Mouse (Mus musculus): ENCODE measurements around the gene Ppp2r5b. TPM values are rescaled to one million over a fixed set of nuclear protein-coding genes. Genes with fewer than 3 reads are reported as not detected.
A peak's percentile ranks its signal among the peaks of the same experiment; 100 is the strongest.

Ppp2r5b gene
- polyA plus RNA-seq, 1 experiment from 2014 or later: 61.2 TPM

GRCm38 (mm10) chr19:6278439-6279073 is 42.9 kb upstream of the Ppp2r5b start:
- H3K4me2 ChIP-seq (ENCODE audit: low read depth): peak overlapping the region; percentile 97
- WGBS: 31% methylated on average over 6 of the region's 6 CpGs
- no peaks in the 10 kb centered on the region for H3K27me3 ChIP-seq (ENCODE audit: control insufficient read depth, insufficient read depth, low read length)
- no peak for DNase-seq (ENCODE audit: low spot score)
- no peak overlapping the region; the same call in 1 of the 2 replicates for H3K27ac ChIP-seq (ENCODE audit: low read depth, low read length)
- no peaks in the 10 kb centered on the region for H3K9me3 ChIP-seq (ENCODE audit: control insufficient read depth, low read length)
- H3K4me1 ChIP-seq (ENCODE audit: control insufficient read depth, insufficient read depth, low read length): peaks cover 29% of the 10 kb centered on the region
- peak overlapping the region; percentile 82 for H3K4me3 ChIP-seq (ENCODE audit: low read depth, low read length)
- H3K36me3 ChIP-seq (ENCODE audit: control insufficient read depth, insufficient read depth, low read length): peaks cover 10% of the 10 kb centered on the region; the same call in 1 of the 2 replicates
- H3K9ac ChIP-seq (ENCODE audit: low read length): peak overlapping the region; percentile 86
- ATAC-seq (ENCODE audit: insufficient read depth, low FRiP score, low TSS enrichment): no peak

GRCm38 (mm10) chr19:6277661-6278438 is 42.2 kb upstream of the Ppp2r5b start:
- 5% methylated on average over 10 of the region's 10 CpGs for WGBS
- Histone ChIP-seq H3K27ac (ENCODE audit: low read depth, low read length) (no peak overlapping the region; the same call in 1 of the 2 replicates), H3K4me1 (ENCODE audit: control insufficient read depth, insufficient read depth, low read length) (peaks cover 29% of the 10 kb centered on the region), H3K4me3 (ENCODE audit: low read depth, low read length) (peak overlapping the region; percentile 82), H3K36me3 (ENCODE audit: control insufficient read depth, insufficient read depth, low read length) (peaks cover 6% of the 10 kb centered on the region; the same call in 1 of the 2 replicates), H3K4me2 (ENCODE audit: low read depth) (peak overlapping the region; percentile 97), H3K9ac (ENCODE audit: low read length) (peak overlapping the region; percentile 86), H3K27me3 (ENCODE audit: control insufficient read depth, insufficient read depth, low read length) (no peaks in the 10 kb centered on the region), H3K9me3 (ENCODE audit: control insufficient read depth, low read length) (no peaks in the 10 kb centered on the region)
- no peak for ATAC-seq (ENCODE audit: insufficient read depth, low FRiP score, low TSS enrichment)
- peak; percentile 44 for DNase-seq (ENCODE audit: low spot score)

GRCm38 (mm10) chr19:6276426-6277421 is 41.1 kb upstream of the Ppp2r5b start, which contains the start of gene Ehd1:
Gene Ehd1, plus strand, starts transcription at chr19:6276725.
- H3K4me1 ChIP-seq (ENCODE audit: control insufficient read depth, insufficient read depth, low read length): peaks cover 29% of the 10 kb centered on the region
- H3K9me3 ChIP-seq (ENCODE audit: control insufficient read depth, low read length): no peaks in the 10 kb centered on the region
- H3K27me3 ChIP-seq (ENCODE audit: control insufficient read depth, insufficient read depth, low read length): no peaks in the 10 kb centered on the region
- peak; percentile 99 for DNase-seq (ENCODE audit: low spot score)
- H3K27ac ChIP-seq (ENCODE audit: low read depth, low read length): peak within 1 kb of the TSS; percentile 65
- peak within 1 kb of the TSS; percentile 97 for H3K4me2 ChIP-seq (ENCODE audit: low read depth)
- peaks cover 6% of the 10 kb centered on the region; the same call in 1 of the 2 replicates for H3K36me3 ChIP-seq (ENCODE audit: control insufficient read depth, insufficient read depth, low read length)
- ATAC-seq (ENCODE audit: insufficient read depth, low FRiP score, low TSS enrichment): peak; percentile 91
- H3K4me3 ChIP-seq (ENCODE audit: low read depth, low read length): peak within 1 kb of the TSS; percentile 82
- H3K9ac ChIP-seq (ENCODE audit: low read length): peak within 1 kb of the TSS; percentile 86
- WGBS: under 1% methylated on average over 92 of the region's 106 CpGs

- ATAC-seq (ENCODE audit: insufficient read depth, low FRiP score, low TSS enrichment): peak; percentile 35; the same call in 1 of the 2 replicates
- WGBS: 6% methylated on average over 15 of the region's 15 CpGs
- H3K4me2 ChIP-seq (ENCODE audit: low read depth): peak overlapping the region; percentile 97
- H3K27ac ChIP-seq (ENCODE audit: low read depth, low read length): peak overlapping the region; percentile 65
- H3K27me3 ChIP-seq (ENCODE audit: control insufficient read depth, insufficient read depth, low read length): no peaks in the 10 kb centered on the region
- peak overlapping the region; percentile 64 for H3K9ac ChIP-seq (ENCODE audit: low read length)
- H3K9me3 ChIP-seq (ENCODE audit: control insufficient read depth, low read length): no peaks in the 10 kb centered on the region
- no peaks in the 10 kb centered on the region for H3K36me3 ChIP-seq (ENCODE audit: control insufficient read depth, insufficient read depth, low read length)
- peaks cover 31% of the 10 kb centered on the region for H3K4me1 ChIP-seq (ENCODE audit: control insufficient read depth, insufficient read depth, low read length)
- H3K4me3 ChIP-seq (ENCODE audit: low read depth, low read length): peak overlapping the region; percentile 82
- DNase-seq (ENCODE audit: low spot score): no peak
Observed at GRCm38 (mm10) chr19:6275740-6276389, 40.2 kb upstream of the Ppp2r5b start.

GRCm38 (mm10) chr19:6273998-6274608 is 38.4 kb upstream of the Ppp2r5b start:
- Histone ChIP-seq H3K36me3 (ENCODE audit: control insufficient read depth, insufficient read depth, low read length) (no peaks in the 10 kb centered on the region), H3K9ac (ENCODE audit: low read length) (no peak overlapping the region), H3K9me3 (ENCODE audit: control insufficient read depth, low read length) (no peaks in the 10 kb centered on the region), H3K4me1 (ENCODE audit: control insufficient read depth, insufficient read depth, low read length) (peaks cover 23% of the 10 kb centered on the region), H3K27ac (ENCODE audit: low read depth, low read length) (no peak overlapping the region), H3K27me3 (ENCODE audit: control insufficient read depth, insufficient read depth, low read length) (no peaks in the 10 kb centered on the region), H3K4me3 (ENCODE audit: low read depth, low read length) (no peak overlapping the region), H3K4me2 (ENCODE audit: low read depth) (no peak overlapping the region)
- DNase-seq (ENCODE audit: low spot score): no peak
- no peak for ATAC-seq (ENCODE audit: insufficient read depth, low FRiP score, low TSS enrichment)
- 92% methylated on average over 13 of the region's 13 CpGs for WGBS

- DNase-seq (ENCODE audit: low spot score) (no peak), ATAC-seq (ENCODE audit: insufficient read depth, low FRiP score, low TSS enrichment) (no peak)
- Histone ChIP-seq H3K9me3 (ENCODE audit: control insufficient read depth, low read length) (no peaks in the 10 kb centered on the region), H3K9ac (ENCODE audit: low read length) (no peak overlapping the region), H3K36me3 (ENCODE audit: control insufficient read depth, insufficient read depth, low read length) (no peaks in the 10 kb centered on the region), H3K4me1 (ENCODE audit: control insufficient read depth, insufficient read depth, low read length) (peaks cover 18% of the 10 kb centered on the region), H3K27ac (ENCODE audit: low read depth, low read length) (no peak overlapping the region), H3K4me2 (ENCODE audit: low read depth) (no peak overlapping the region), H3K4me3 (ENCODE audit: low read depth, low read length) (no peak overlapping the region), H3K27me3 (ENCODE audit: control insufficient read depth, insufficient read depth, low read length) (no peaks in the 10 kb centered on the region)
- 81% methylated on average over 4 of the region's 4 CpGs for WGBS
Observed at GRCm38 (mm10) chr19:6273592-6273991, 37.9 kb upstream of the Ppp2r5b start.

GRCm38 (mm10) chr19:6272738-6273137 is 37.1 kb upstream of the Ppp2r5b start:
- Histone ChIP-seq H3K4me1 (ENCODE audit: control insufficient read depth, insufficient read depth, low read length) (peaks cover 10% of the 10 kb centered on the region), H3K36me3 (ENCODE audit: control insufficient read depth, insufficient read depth, low read length) (no peaks in the 10 kb centered on the region), H3K9me3 (ENCODE audit: control insufficient read depth, low read length) (no peaks in the 10 kb centered on the region), H3K4me3 (ENCODE audit: low read depth, low read length) (no peak overlapping the region), H3K27me3 (ENCODE audit: control insufficient read depth, insufficient read depth, low read length) (no peaks in the 10 kb centered on the region), H3K9ac (ENCODE audit: low read length) (no peak overlapping the region), H3K27ac (ENCODE audit: low read depth, low read length) (no peak overlapping the region), H3K4me2 (ENCODE audit: low read depth) (no peak overlapping the region)
- no peak for ATAC-seq (ENCODE audit: insufficient read depth, low FRiP score, low TSS enrichment)
- no peak for DNase-seq (ENCODE audit: low spot score)
- WGBS: 90% methylated on average over 4 of the region's 4 CpGs
